ENCODE assay signal across 9 mouse cellular contexts in the genomic region with DNA sequence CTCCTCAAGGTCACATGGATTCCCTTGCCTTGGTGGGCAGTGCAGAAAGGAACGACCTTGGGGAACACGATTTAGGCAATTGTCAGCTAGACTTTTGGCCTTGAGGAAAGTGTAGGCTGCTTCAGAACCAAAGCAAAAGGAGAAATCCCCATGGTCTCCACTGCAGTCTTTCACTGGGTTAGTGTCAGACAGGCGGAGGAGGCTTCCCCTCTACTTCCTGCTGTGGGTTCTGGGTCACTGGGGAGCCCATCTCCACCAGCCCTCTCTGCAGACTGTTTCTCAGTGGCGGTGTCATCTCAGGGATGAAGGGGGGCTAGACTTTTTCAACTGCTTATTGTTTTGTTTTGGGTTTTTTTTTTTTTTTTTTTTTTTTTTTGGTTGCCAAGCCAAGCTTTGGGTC.
A peak's percentile ranks its signal among the peaks of the same experiment; 100 is the strongest.
DNase-seq lines count a peak whose midpoint lies in the region; ATAC-seq and TF ChIP-seq lines count a peak whose summit lies in the region.
"Had no signal": no experiment of that assay in that cellular context is flagged by ENCODE, and none has a peak within 500 bp of the region (broad histone marks: within the 10 kb centered on the region; RNA-seq: fewer than 3 reads in every experiment).

No protein-coding gene starts in this region.

- no peak overlapping the region for H3K4me2 ChIP-seq in liver, postnatal 0 days (ENCODE audit: low read depth, low read length)
- H3K4me2 ChIP-seq in liver, embryonic 11.5 days, result no peak overlapping the region
- peak overlapping the region; percentile 12; the same call in 1 of the 2 replicates for H3K4me2 ChIP-seq in heart, embryonic 15.5 days
- no peak overlapping the region for H3K4me2 ChIP-seq in hindbrain, embryonic 12.5 days (replicated peaks)
- H3K4me2 ChIP-seq: neural tube, embryonic 12.5 days had no signal

- DNase-seq in liver, postnatal 0 days, result peak; percentile 28
- no peak for DNase-seq in liver, embryonic 11.5 days (ENCODE audit: low spot score)
- DNase-seq in thymus, adult 18-20 months, result peak; percentile 58 to 74
- no peak for DNase-seq in right cerebral cortex, adult 2 months (ENCODE audit: low spot score in 2 of 2)

- no peak for TF ChIP-seq CTCF in liver, postnatal 0 days (IDR thresholded peaks at IDR 0.05; ENCODE audit: low read depth)
- no peak for TF ChIP-seq CTCF in bone marrow, adult 2 months (IDR thresholded peaks at IDR 0.05; ENCODE audit: control insufficient read depth, insufficient read depth, low read length)

- no peak for ATAC-seq in liver, postnatal 0 days
- no peak for ATAC-seq in liver, embryonic 11.5 days (replicated peaks; ENCODE audit: low FRiP score)
- no peak for ATAC-seq in heart, embryonic 15.5 days (replicated peaks; ENCODE audit: insufficient number of reproducible peaks, insufficient read depth, low FRiP score, low read depth)
- ATAC-seq in hindbrain, embryonic 12.5 days (ENCODE audit: low FRiP score), result no peak
- ATAC-seq: forebrain, embryonic 14.5 days had no signal

- no peak for TF ChIP-seq EP300 in liver, postnatal 0 days (IDR thresholded peaks at IDR 0.05; ENCODE audit: low read depth)

- no peak overlapping the region for H3K4me3 ChIP-seq in liver, postnatal 0 days (ENCODE audit: low read depth, low read length)
- H3K4me3 ChIP-seq in liver, embryonic 11.5 days (ENCODE audit: low read depth, low read length), result no peak overlapping the region
- H3K4me3 ChIP-seq in bone marrow, adult 2 months (replicated peaks; ENCODE audit: control insufficient read depth, low read depth, low read length), result no peak overlapping the region
- no peak overlapping the region for H3K4me3 ChIP-seq in heart, embryonic 15.5 days
- H3K4me3 ChIP-seq in hindbrain, embryonic 12.5 days, result no peak overlapping the region
- H3K4me3 ChIP-seq: neural tube, embryonic 12.5 days had no signal

- H3K27ac ChIP-seq in liver, postnatal 0 days (ENCODE audit: low read depth), result peak overlapping the region; percentile 75
- no peak overlapping the region for H3K27ac ChIP-seq in liver, embryonic 11.5 days (ENCODE audit: low read depth, low read length)
- peak overlapping the region; percentile 17 for H3K27ac ChIP-seq in bone marrow, adult 2 months (ENCODE audit: control insufficient read depth, insufficient read depth, low read depth, low read length, poor library complexity)
- H3K27ac ChIP-seq in heart, embryonic 15.5 days, result peak overlapping the region; percentile 70
- no peak overlapping the region for H3K27ac ChIP-seq in hindbrain, embryonic 12.5 days
- H3K27ac ChIP-seq: neural tube, embryonic 12.5 days had no signal

- no peaks in the 10 kb centered on the region for H3K27me3 ChIP-seq in liver, postnatal 0 days (ENCODE audit: insufficient read depth, low read length)
- H3K27me3 ChIP-seq in liver, embryonic 11.5 days (replicated peaks; ENCODE audit: control insufficient read depth, insufficient read depth, low read length), result no peaks in the 10 kb centered on the region
- H3K27me3 ChIP-seq in heart, embryonic 15.5 days, result no peaks in the 10 kb centered on the region
- H3K27me3 ChIP-seq in hindbrain, embryonic 12.5 days, result no peaks in the 10 kb centered on the region
- H3K27me3 ChIP-seq: neural tube, embryonic 12.5 days had no signal

- no peak overlapping the region for H3K9ac ChIP-seq in liver, postnatal 0 days (replicated peaks)
- H3K9ac ChIP-seq in liver, embryonic 11.5 days (ENCODE audit: low read depth, low read length), result no peak overlapping the region
- H3K9ac ChIP-seq in heart, embryonic 15.5 days, result no peak overlapping the region
- H3K9ac ChIP-seq in hindbrain, embryonic 12.5 days, result no peak overlapping the region
- H3K9ac ChIP-seq: neural tube, embryonic 12.5 days had no signal

- H3K36me3 ChIP-seq in liver, postnatal 0 days (replicated peaks; ENCODE audit: insufficient read depth, low read length), result no peaks in the 10 kb centered on the region
- H3K36me3 ChIP-seq in liver, embryonic 11.5 days (ENCODE audit: control insufficient read depth, insufficient read depth, low read length), result no peaks in the 10 kb centered on the region
- H3K36me3 ChIP-seq in heart, embryonic 15.5 days, result no peaks in the 10 kb centered on the region
- H3K36me3 ChIP-seq in hindbrain, embryonic 12.5 days, result no peaks in the 10 kb centered on the region
- H3K36me3 ChIP-seq: neural tube, embryonic 12.5 days had no signal

- WGBS in liver, postnatal 0 days (ENCODE audit: insufficient replicate concordance), result 24% methylated on average over 4 of the region's 4 CpGs
- WGBS in liver, embryonic 11.5 days, result 20% methylated on average over 4 of the region's 4 CpGs
- WGBS in bone marrow, adult 2 months, result 6% methylated on average over 4 of the region's 4 CpGs
- 30% methylated on average over 4 of the region's 4 CpGs for WGBS in heart, embryonic 15.5 days
- WGBS in hindbrain, embryonic 12.5 days, result 41% methylated on average over 4 of the region's 4 CpGs

- peaks cover 7% of the 10 kb centered on the region; the same call in 1 of the 2 replicates for H3K4me1 ChIP-seq in liver, postnatal 0 days (ENCODE audit: insufficient read depth)
- peaks cover 7% of the 10 kb centered on the region for H3K4me1 ChIP-seq in liver, embryonic 11.5 days (replicated peaks; ENCODE audit: control insufficient read depth, insufficient read depth, low read length)
- H3K4me1 ChIP-seq in bone marrow, adult 2 months (ENCODE audit: control insufficient read depth, insufficient read depth, low read length), result peaks cover 7% of the 10 kb centered on the region
- peaks cover 46% of the 10 kb centered on the region for H3K4me1 ChIP-seq in heart, embryonic 15.5 days (replicated peaks)
- peaks cover 28% of the 10 kb centered on the region for H3K4me1 ChIP-seq in hindbrain, embryonic 12.5 days

- no peaks in the 10 kb centered on the region for H3K9me3 ChIP-seq in liver, postnatal 0 days (ENCODE audit: low read length)
- H3K9me3 ChIP-seq in liver, embryonic 11.5 days (ENCODE audit: control insufficient read depth, low read length), result no peaks in the 10 kb centered on the region
- H3K9me3 ChIP-seq in heart, embryonic 15.5 days (replicated peaks), result no peaks in the 10 kb centered on the region
- H3K9me3 ChIP-seq in hindbrain, embryonic 12.5 days (replicated peaks), result no peaks in the 10 kb centered on the region
- H3K9me3 ChIP-seq: neural tube, embryonic 12.5 days had no signal

- TF ChIP-seq POLR2A in bone marrow, adult 2 months (IDR thresholded peaks at IDR 0.05; ENCODE audit: borderline replicate concordance, control insufficient read depth, low read depth, low read length), result no peak

Comparison
In these comparisons a context has a peak if more than half of its experiments do, and no peak if none do; other contexts are left out.
1. DNase-seq: peak in liver, postnatal 0 days (single experiment) and thymus, adult 18-20 months (2 of 2); none in liver, embryonic 11.5 days (single experiment) and right cerebral cortex, adult 2 months (0 of 2).
2. H3K27ac ChIP-seq: peak in liver, postnatal 0 days (single experiment), bone marrow, adult 2 months (single experiment) and heart, embryonic 15.5 days (single experiment); none in liver, embryonic 11.5 days (single experiment) and hindbrain, embryonic 12.5 days (single experiment).